Mouse (Mus musculus) forebrain, embryonic 11.5 days (tissue): Measurements from ENCODE around the gene Zdhhc13. TPM values are rescaled to one million over a fixed set of nuclear protein-coding genes. Genes with fewer than 3 reads are reported as not detected.
A peak's percentile ranks its signal among the peaks of the same experiment; 100 is the strongest.

Source experiments
- ATAC-seq: fragments of 200-750 bp; cut with Nextera tagmentation; replicated peaks from 2 replicates; pipeline ENCODE4 v1.8.0; 2017; ENCODE audit warnings: moderate TSS enrichment; ENCODE audit not compliant: low FRiP score
- DNase-seq: peaks from one replicate; pipeline ENCODE4 v3.0.0-alpha.2; 2017; ENCODE audit warnings: low spot score
- H3K27ac ChIP-seq: fragments of 300-500 bp; sonication (generic); 2 replicates; pipeline ENCODE4 v1.5.1; 2014; ENCODE audit warnings: low read depth, low read length
- H3K27me3 ChIP-seq: fragments of 300-500 bp; sonication (generic); 2 replicates; pipeline ENCODE4 v1.6.1; 2014; ENCODE audit warnings: mild to moderate bottlenecking, low read length, mixed read lengths; ENCODE audit not compliant: control insufficient read depth, insufficient read depth
- H3K36me3 ChIP-seq: fragments of 300-500 bp; sonication (generic); 2 replicates; pipeline ENCODE4 v1.6.1; 2014; ENCODE audit warnings: mild to moderate bottlenecking, low read length, moderate library complexity, mixed read lengths; ENCODE audit not compliant: control insufficient read depth, insufficient read depth
- H3K4me1 ChIP-seq: fragments of 300-500 bp; sonication (generic); replicated peaks from 2 replicates; pipeline ENCODE4 v1.6.1; 2014; ENCODE audit warnings: low read length, mixed read lengths; ENCODE audit not compliant: control insufficient read depth, insufficient read depth
- H3K4me2 ChIP-seq: fragments of 300-500 bp; sonication (generic); 2 replicates; pipeline ENCODE4 v1.6.1; 2014; ENCODE audit warnings: low read depth, mild to moderate bottlenecking, low read length, moderate library complexity, mixed read lengths; ENCODE audit not compliant: severe bottlenecking
- H3K4me3 ChIP-seq: fragments of 300-500 bp; sonication (generic); 2 replicates; pipeline ENCODE4 v1.5.1; 2014; ENCODE audit warnings: low read depth, low read length
- H3K9ac ChIP-seq: fragments of 300-500 bp; sonication (generic); 2 replicates; pipeline ENCODE4 v1.6.1; 2014; ENCODE audit warnings: low read length
- H3K9me3 ChIP-seq: fragments of 300-500 bp; sonication (generic); 2 replicates; pipeline ENCODE4 v1.6.1; 2016; ENCODE audit warnings: low read length, mixed read lengths; ENCODE audit not compliant: control insufficient read depth
- WGBS: fragments of 180-500 bp; shearing (Covaris S2); extraction: QIAGEN DNeasy Blood & Tissue Kit; methylation state at CpG from one replicate; pipeline ENCODE4 v1.1.7; 2014; 5-methylcytosine and 5-hydroxymethylcytosine counted together
- polyA plus RNA-seq: library from polyadenylated mRNA; unstranded; fragments of >200 nt; fragmentation: Nextera tagmentation; extraction: Ambion mirVana; gene quantifications from 2 replicates; pipeline ENCODE4 v1.2.1, GENCODE M21; 2014

The Zdhhc13 gene
- polyA plus RNA-seq, 1 experiment from 2014 or later, result 37.5 TPM

DNA sequence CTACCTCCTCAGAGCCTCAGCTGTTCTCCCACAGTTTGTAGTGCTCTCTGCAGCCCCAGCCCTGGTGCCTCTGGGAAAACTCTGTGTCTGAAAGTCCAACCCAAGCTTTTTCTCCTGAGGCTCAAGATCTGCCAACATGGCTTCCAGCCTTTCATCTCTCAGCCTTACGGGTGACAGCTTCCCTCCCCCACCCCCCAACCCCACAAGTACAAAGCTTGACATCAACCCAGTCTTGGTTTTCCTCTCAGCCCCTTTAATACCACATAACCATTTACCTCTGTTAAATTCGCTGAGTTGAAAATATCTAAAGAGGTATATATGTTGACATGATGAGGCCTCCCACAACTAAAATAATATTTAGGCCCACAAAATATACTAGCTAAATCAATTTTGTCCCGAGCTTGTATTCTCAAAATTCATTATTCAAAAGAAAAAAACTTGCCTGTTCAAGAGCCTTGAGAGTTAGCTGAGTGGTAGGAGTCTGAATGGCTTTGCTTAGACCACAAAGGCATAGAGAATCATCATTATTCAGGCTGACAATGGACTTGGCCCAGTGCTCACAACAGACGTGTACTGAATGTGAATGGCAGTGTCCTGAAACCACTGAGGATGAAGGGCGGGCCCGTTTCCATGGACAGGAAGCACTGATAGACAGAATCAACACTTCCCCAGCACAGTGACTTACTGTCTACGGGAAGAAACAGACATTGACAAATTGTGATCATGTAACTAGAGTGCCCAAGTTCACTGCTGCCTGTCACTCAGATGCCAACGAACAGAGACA lies 10.9 kb upstream of the Zdhhc13 start:
- no peak overlapping the region for H3K4me2 ChIP-seq
- no peaks in the 10 kb centered on the region for H3K36me3 ChIP-seq
- H3K27ac ChIP-seq, result no peak overlapping the region
- H3K4me1 ChIP-seq, result no peaks in the 10 kb centered on the region
- no peaks in the 10 kb centered on the region for H3K27me3 ChIP-seq
- WGBS, result 74% methylated on average over 8 of the region's 8 CpGs
- H3K9me3 ChIP-seq, result no peaks in the 10 kb centered on the region
- DNase-seq (no peak), ATAC-seq (no peak)
- H3K4me3 ChIP-seq, result no peak overlapping the region
- no peak overlapping the region for H3K9ac ChIP-seq

DNA sequence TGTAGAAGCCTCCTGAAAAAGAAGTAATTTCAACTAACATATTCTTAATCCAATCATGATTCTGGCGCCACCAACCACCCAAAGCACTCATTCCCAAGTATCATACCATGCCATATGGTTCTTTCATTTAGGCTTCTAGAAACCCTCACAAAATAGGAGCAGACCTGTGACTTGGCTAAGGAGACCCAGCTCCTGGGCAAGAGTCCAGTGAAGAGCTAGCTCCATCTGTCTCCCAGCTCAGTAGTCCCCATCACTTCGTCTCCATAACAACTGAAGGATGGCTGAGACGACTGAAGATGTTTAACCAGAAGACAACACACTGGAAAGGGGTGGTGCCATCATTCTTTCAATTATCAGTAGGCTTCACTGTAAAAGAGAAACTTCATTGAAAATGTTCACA lies 9.7 kb upstream of the Zdhhc13 start:
- no peaks in the 10 kb centered on the region for H3K4me1 ChIP-seq
- H3K4me3 ChIP-seq, result no peak overlapping the region
- no peak overlapping the region for H3K9ac ChIP-seq
- DNase-seq, result no peak
- H3K36me3 ChIP-seq, result no peaks in the 10 kb centered on the region
- no peak overlapping the region for H3K4me2 ChIP-seq
- no peak for ATAC-seq
- WGBS, result 79% methylated on average over 3 of the region's 3 CpGs
- H3K27me3 ChIP-seq, result no peaks in the 10 kb centered on the region
- no peaks in the 10 kb centered on the region for H3K9me3 ChIP-seq
- H3K27ac ChIP-seq, result no peak overlapping the region

DNA sequence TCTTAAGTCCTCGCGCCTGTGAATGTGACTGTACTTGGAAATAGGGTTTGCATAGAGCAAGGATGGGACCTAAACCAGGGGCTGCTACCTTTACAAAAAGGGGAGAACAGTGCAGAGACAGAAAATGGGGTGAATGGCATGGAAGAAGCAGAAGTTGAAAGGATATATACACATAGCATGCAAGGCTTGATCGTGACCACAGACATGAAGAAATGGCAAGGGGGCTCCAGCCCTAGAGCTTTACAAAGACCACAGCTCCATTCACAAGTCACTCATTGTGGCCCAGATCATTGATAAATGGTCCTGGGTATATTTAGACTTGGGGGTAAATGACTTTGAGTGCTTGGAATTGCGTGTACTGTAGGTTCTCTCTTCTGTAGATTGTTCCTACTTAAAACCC lies 6.4 kb upstream of the Zdhhc13 start:
- Histone ChIP-seq H3K4me1 (no peaks in the 10 kb centered on the region), H3K4me2 (no peak overlapping the region), H3K27me3 (no peaks in the 10 kb centered on the region), H3K4me3 (no peak overlapping the region), H3K9ac (no peak overlapping the region), H3K9me3 (no peaks in the 10 kb centered on the region), H3K36me3 (no peaks in the 10 kb centered on the region), H3K27ac (no peak overlapping the region)
- ATAC-seq, result no peak
- no peak for DNase-seq
- WGBS, result 89% methylated on average over 4 of the region's 4 CpGs

DNA sequence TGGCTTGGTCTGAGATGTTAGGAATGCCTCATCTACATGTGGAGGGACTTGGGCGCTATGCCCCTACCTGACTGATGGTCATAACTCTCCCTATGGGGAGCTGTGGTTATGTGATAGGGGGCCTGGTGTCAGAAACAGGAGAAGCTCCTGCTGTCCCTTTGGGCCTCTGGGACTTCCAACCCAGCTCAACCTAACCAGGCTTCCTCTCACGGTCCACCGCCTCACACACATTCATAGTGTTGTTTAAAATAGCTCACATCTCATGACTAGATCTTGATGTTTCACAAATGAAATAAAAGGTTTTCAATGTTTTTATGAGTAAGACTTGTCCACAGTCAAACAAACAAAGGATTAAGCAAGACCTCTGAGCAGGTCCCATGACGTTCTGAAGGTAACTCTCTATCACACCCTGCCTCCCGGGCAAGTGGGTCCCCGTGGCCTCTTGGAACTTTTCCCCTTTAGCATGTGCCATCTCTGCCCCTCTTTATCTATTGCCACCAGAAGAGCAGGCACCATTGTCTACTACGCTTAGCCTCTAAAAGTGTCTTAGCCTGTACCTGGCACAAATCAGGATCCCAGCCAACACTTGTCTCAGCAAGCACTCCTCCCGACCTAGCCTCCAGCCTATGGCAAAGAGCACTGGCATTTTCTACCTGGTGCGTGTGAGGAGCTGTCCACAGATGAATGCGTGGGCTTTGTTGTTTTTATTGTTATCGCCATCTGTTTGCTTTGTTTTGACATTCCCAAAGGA lies 3.9 kb upstream of the Zdhhc13 start:
- DNase-seq (no peak), ATAC-seq (no peak)
- Histone ChIP-seq H3K36me3 (no peaks in the 10 kb centered on the region), H3K9me3 (no peaks in the 10 kb centered on the region), H3K27me3 (no peaks in the 10 kb centered on the region), H3K4me2 (no peak overlapping the region), H3K27ac (no peak overlapping the region), H3K9ac (no peak overlapping the region), H3K4me3 (no peak overlapping the region), H3K4me1 (no peaks in the 10 kb centered on the region)
- WGBS, result 88% methylated on average over 11 of the region's 11 CpGs

DNA sequence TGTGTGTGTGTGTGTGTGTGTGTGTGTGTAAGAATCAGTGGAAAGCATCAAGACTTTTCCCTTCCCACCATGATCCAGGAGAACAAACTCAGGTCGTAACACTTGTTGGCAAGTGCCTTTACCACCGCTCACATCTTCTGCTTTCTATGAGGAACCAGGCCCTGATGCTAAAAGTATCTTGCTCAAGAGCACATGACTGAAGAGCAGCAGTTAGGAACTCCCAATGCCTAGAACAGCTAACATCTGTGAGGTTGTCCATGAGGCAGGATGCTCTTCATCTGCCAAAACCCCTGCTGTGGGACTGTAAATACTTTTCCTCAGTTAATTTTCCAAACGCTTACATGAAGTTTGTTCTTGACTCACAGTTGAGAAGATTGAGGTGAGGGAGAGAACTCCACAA lies 455 bp upstream of the Zdhhc13 start:
- ATAC-seq, result 0 out of 2 replicates have a peak, but pooled peaks have one; percentile 5
- Histone ChIP-seq H3K9me3 (no peaks in the 10 kb centered on the region), H3K9ac (no peak overlapping the region), H3K4me2 (peak overlapping the region; percentile 77), H3K4me3 (peak overlapping the region; percentile 77; the same call in 1 of the 2 replicates), H3K4me1 (peaks cover 2% of the 10 kb centered on the region; the same call in 1 of the 2 replicates), H3K36me3 (no peaks in the 10 kb centered on the region), H3K27ac (no peak overlapping the region), H3K27me3 (no peaks in the 10 kb centered on the region)
- no peak for DNase-seq
- WGBS, result 60% methylated on average over 3 of the region's 3 CpGs

DNA sequence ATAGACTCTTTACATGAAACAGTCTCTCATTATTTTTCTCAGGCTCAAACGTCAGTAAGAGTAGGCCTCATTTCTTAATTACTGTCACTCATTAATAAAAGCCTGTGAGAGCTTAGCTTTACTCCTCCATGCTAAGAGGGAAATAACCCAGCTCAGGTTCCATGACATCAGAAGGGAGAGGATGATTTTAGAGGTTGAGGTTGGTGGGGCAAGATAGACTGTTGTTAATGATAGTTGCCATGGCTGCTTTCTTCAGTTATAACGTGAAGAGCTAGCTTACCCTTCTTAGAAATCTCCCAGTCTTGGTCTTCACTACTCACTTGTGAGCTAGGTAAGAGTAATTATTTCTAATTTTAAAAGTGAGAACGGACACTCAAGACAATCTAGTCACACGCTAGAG lies 1.3 kb downstream of the Zdhhc13 start:
- no peak for ATAC-seq
- no peaks in the 10 kb centered on the region for H3K9me3 ChIP-seq

DNA sequence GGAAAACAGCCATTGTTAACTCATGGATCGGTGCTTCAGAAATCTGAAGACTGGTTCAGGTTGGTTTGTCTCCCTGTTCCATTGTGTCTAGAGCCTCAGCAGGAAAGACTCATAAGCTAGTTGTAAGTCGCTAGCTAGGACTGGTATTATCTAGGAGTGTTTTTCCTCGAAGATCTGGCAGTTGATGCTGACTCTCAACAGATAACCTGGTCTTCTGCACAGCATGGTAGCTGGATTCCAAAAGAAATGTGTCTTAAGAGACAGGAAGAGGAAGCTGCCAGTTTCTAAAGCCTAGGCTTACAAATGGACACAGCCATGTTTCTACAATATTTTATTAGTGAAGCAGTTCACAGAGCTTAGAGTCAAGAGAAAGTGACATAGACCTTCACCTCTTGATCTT lies 2.6 kb downstream of the Zdhhc13 start:
- H3K4me2 ChIP-seq, result no peak overlapping the region
- ATAC-seq, result no peak
- H3K36me3 ChIP-seq, result no peaks in the 10 kb centered on the region
- no peak overlapping the region for H3K4me3 ChIP-seq
- H3K27ac ChIP-seq, result no peak overlapping the region
- WGBS, result 82% methylated on average over 3 of the region's 3 CpGs
- no peaks in the 10 kb centered on the region for H3K27me3 ChIP-seq
- H3K9ac ChIP-seq, result no peak overlapping the region
- no peaks in the 10 kb centered on the region for H3K9me3 ChIP-seq
- DNase-seq, result no peak
- H3K4me1 ChIP-seq, result peaks cover 2% of the 10 kb centered on the region; the same call in 1 of the 2 replicates

More for the DNA sequence above, 1.3 kb downstream of the Zdhhc13 start:
- H3K4me2 ChIP-seq, result no peak overlapping the region; the same call in 1 of the 2 replicates
- H3K27ac ChIP-seq, result no peak overlapping the region
- no peak overlapping the region for H3K4me3 ChIP-seq
- H3K27me3 ChIP-seq, result no peaks in the 10 kb centered on the region
- H3K36me3 ChIP-seq, result no peaks in the 10 kb centered on the region
- no peak overlapping the region for H3K9ac ChIP-seq
- no peak for DNase-seq
- WGBS, result 62% methylated on average over 4 of the region's 4 CpGs
- peaks cover 2% of the 10 kb centered on the region; the same call in 1 of the 2 replicates for H3K4me1 ChIP-seq

DNA sequence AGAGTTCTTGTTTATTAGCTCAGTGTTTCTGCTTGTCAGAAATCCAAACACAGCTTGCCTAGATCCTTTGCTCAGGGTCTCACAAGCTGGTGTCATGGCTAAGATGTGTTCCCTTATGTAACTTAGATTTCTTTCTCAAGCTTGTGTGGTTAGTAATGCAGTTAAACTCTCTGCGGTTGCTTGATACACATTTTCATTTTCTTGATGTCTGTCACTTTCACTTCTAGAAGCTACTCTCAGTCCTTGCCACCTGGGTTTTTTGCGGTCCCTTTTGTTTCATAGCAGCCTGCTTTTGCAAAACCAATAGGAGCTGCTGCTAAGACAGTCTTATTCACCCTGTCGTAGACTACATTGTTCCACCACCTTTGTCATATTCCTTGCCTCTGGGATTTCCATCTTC lies 6.3 kb downstream of the Zdhhc13 start:
- H3K36me3 ChIP-seq, result no peaks in the 10 kb centered on the region; the same call in 1 of the 2 replicates
- no peak overlapping the region for H3K4me3 ChIP-seq
- WGBS, result 80% methylated on average over 3 of the region's 3 CpGs
- no peaks in the 10 kb centered on the region for H3K9me3 ChIP-seq
- H3K4me2 ChIP-seq, result no peak overlapping the region
- no peaks in the 10 kb centered on the region for H3K27me3 ChIP-seq
- no peak for ATAC-seq
- no peak for DNase-seq
- no peak overlapping the region for H3K9ac ChIP-seq
- peaks cover 2% of the 10 kb centered on the region; the same call in 1 of the 2 replicates for H3K4me1 ChIP-seq
- H3K27ac ChIP-seq, result no peak overlapping the region
